Mouse (Mus musculus): ENCODE data around the gene Mrps35. TPM values are rescaled to one million over a fixed set of nuclear protein-coding genes. Genes with fewer than 3 reads are reported as not detected.
A peak's percentile ranks its signal among the peaks of the same experiment; 100 is the strongest.

Mrps35 gene
- total RNA-seq, 1 experiment, result 63.4 TPM

GRCm38 (mm10) chr6:147092136-147092535 lies 49.6 kb downstream of the Mrps35 start:
- TF ChIP-seq MAFK (IDR thresholded peaks at IDR 0.05; ENCODE audit: insufficient read depth, low read depth, low read length), result no peak
- H3K4me1 ChIP-seq (ENCODE audit: control insufficient read depth in 2 of 2, insufficient read depth in 2 of 2, low read length in 2 of 2, poor library complexity in 1 of 2), result peaks cover under 1 to 11% of the 10 kb centered on the region in 2 experiments; a peak in 1 of 4 replicates
- no peak for DNase-seq (ENCODE audit: low read depth, low spot score)
- in situ Hi-C loops (cut with MboI; ENCODE audit: low sequenced_read_pairs in 2 of 2, unreplicated experiment in 2 of 2), result no loop called here
- H3K4me3 ChIP-seq (ENCODE audit: insufficient read depth in 1 of 2, low read depth in 1 of 2, low read length in 2 of 2, poor library complexity in 1 of 2, severe bottlenecking in 1 of 2), result peak overlapping the region; percentile 73 to 87
- H3K9me3 ChIP-seq (ENCODE audit: control insufficient read depth, insufficient read depth, low read depth, low read length), result no peaks in the 10 kb centered on the region
- H3K27ac ChIP-seq (ENCODE audit: insufficient read depth, low read depth, low read length, poor library complexity, severe bottlenecking), result 0 out of 2 replicates have a peak overlapping the region, but pooled peaks have one; percentile 11
- peak overlapping the region; percentile 79 for H3K9ac ChIP-seq (ENCODE audit: insufficient read depth, low read depth, low read length, poor library complexity, severe bottlenecking)
- peaks cover 7% of the 10 kb centered on the region for H3K36me3 ChIP-seq (ENCODE audit: control insufficient read depth, insufficient read depth, low read length, poor library complexity, severe bottlenecking)

- Histone ChIP-seq H3K9me3 (ENCODE audit: control insufficient read depth, insufficient read depth, low read depth, low read length) (no peaks in the 10 kb centered on the region), H3K4me3 (ENCODE audit: insufficient read depth in 1 of 2, low read depth in 1 of 2, low read length in 2 of 2, poor library complexity in 1 of 2, severe bottlenecking in 1 of 2) (no peak overlapping the region), H3K36me3 (ENCODE audit: control insufficient read depth, insufficient read depth, low read length, poor library complexity, severe bottlenecking) (peaks cover 7% of the 10 kb centered on the region), H3K9ac (ENCODE audit: insufficient read depth, low read depth, low read length, poor library complexity, severe bottlenecking) (no peak overlapping the region), H3K4me1 (ENCODE audit: control insufficient read depth in 2 of 2, insufficient read depth in 2 of 2, low read length in 2 of 2, poor library complexity in 1 of 2) (peaks cover 3 to 7% of the 10 kb centered on the region in 2 experiments; a peak in 2 of 4 replicates), H3K27ac (ENCODE audit: insufficient read depth, low read depth, low read length, poor library complexity, severe bottlenecking) (no peak overlapping the region)
- DNase-seq (ENCODE audit: low read depth, low spot score), result no peak
- in situ Hi-C loops (cut with MboI; ENCODE audit: low sequenced_read_pairs in 2 of 2, unreplicated experiment in 2 of 2), result no loop called here
- TF ChIP-seq ZNF384 (IDR thresholded peaks at IDR 0.05; ENCODE audit: low read depth, low read length) (no peak), CHD2 (IDR thresholded peaks at IDR 0.05; ENCODE audit: low read depth, low read length) (no peak), HCFC1 (IDR thresholded peaks at IDR 0.05; ENCODE audit: borderline replicate concordance, insufficient read depth, low read length) (no peak), MAFK (IDR thresholded peaks at IDR 0.05; ENCODE audit: insufficient read depth, low read depth, low read length) (no peak), ZC3H11A (IDR thresholded peaks at IDR 0.05; ENCODE audit: borderline replicate concordance, low read depth, low read length) (no peak)
Measured at GRCm38 (mm10) chr6:147094771-147095170, 52.2 kb downstream of the Mrps35 start.

- in situ Hi-C loops (cut with MboI; ENCODE audit: low sequenced_read_pairs in 2 of 2, unreplicated experiment in 2 of 2), result no loop called here
- Histone ChIP-seq H3K9me3 (ENCODE audit: control insufficient read depth, insufficient read depth, low read depth, low read length) (no peaks in the 10 kb centered on the region), H3K4me1 (ENCODE audit: control insufficient read depth in 2 of 2, insufficient read depth in 2 of 2, low read length in 2 of 2, poor library complexity in 1 of 2) (peaks cover 0 to 3% of the 10 kb centered on the region in 2 experiments; a peak in 1 of 4 replicates), H3K27ac (ENCODE audit: insufficient read depth, low read depth, low read length, poor library complexity, severe bottlenecking) (no peak overlapping the region), H3K36me3 (ENCODE audit: control insufficient read depth, insufficient read depth, low read length, poor library complexity, severe bottlenecking) (peaks cover 11% of the 10 kb centered on the region), H3K4me3 (ENCODE audit: insufficient read depth in 1 of 2, low read depth in 1 of 2, low read length in 2 of 2, poor library complexity in 1 of 2, severe bottlenecking in 1 of 2) (no peak overlapping the region), H3K9ac (ENCODE audit: insufficient read depth, low read depth, low read length, poor library complexity, severe bottlenecking) (no peak overlapping the region)
- TF ChIP-seq ZC3H11A (IDR thresholded peaks at IDR 0.05; ENCODE audit: borderline replicate concordance, low read depth, low read length) (peak; percentile 41; the same call in 1 of the 2 replicates), HCFC1 (IDR thresholded peaks at IDR 0.05; ENCODE audit: borderline replicate concordance, insufficient read depth, low read length) (no peak), CHD2 (IDR thresholded peaks at IDR 0.05; ENCODE audit: low read depth, low read length) (no peak), ZNF384 (IDR thresholded peaks at IDR 0.05; ENCODE audit: low read depth, low read length) (peak; percentile 50; the same call in 1 of the 2 replicates), MAFK (IDR thresholded peaks at IDR 0.05; ENCODE audit: insufficient read depth, low read depth, low read length) (no peak)
- no peak for DNase-seq (ENCODE audit: low read depth, low spot score)
Measured at GRCm38 (mm10) chr6:147096109-147096508, 53.5 kb downstream of the Mrps35 start.

- in situ Hi-C loops (cut with MboI; ENCODE audit: low sequenced_read_pairs in 2 of 2, unreplicated experiment in 2 of 2), result no loop called here
- TF ChIP-seq CHD2 (IDR thresholded peaks at IDR 0.05; ENCODE audit: low read depth, low read length) (no peak), ZNF384 (IDR thresholded peaks at IDR 0.05; ENCODE audit: low read depth, low read length) (no peak), ZC3H11A (IDR thresholded peaks at IDR 0.05; ENCODE audit: borderline replicate concordance, low read depth, low read length) (no peak), MAFK (IDR thresholded peaks at IDR 0.05; ENCODE audit: insufficient read depth, low read depth, low read length) (no peak), HCFC1 (IDR thresholded peaks at IDR 0.05; ENCODE audit: borderline replicate concordance, insufficient read depth, low read length) (no peak)
- H3K36me3 ChIP-seq (ENCODE audit: control insufficient read depth, insufficient read depth, low read length, poor library complexity, severe bottlenecking), result peaks cover 11% of the 10 kb centered on the region
Measured at GRCm38 (mm10) chr6:147096934-147097333, 54.4 kb downstream of the Mrps35 start.

More at GRCm38 (mm10) chr6:147096934-147097333, 54.4 kb downstream of the Mrps35 start:
- DNase-seq (ENCODE audit: low read depth, low spot score), result no peak
- Histone ChIP-seq H3K9me3 (ENCODE audit: control insufficient read depth, insufficient read depth, low read depth, low read length) (no peaks in the 10 kb centered on the region), H3K9ac (ENCODE audit: insufficient read depth, low read depth, low read length, poor library complexity, severe bottlenecking) (no peak overlapping the region), H3K27ac (ENCODE audit: insufficient read depth, low read depth, low read length, poor library complexity, severe bottlenecking) (no peak overlapping the region), H3K4me1 (ENCODE audit: control insufficient read depth in 2 of 2, insufficient read depth in 2 of 2, low read length in 2 of 2, poor library complexity in 1 of 2) (peaks cover 0 to 3% of the 10 kb centered on the region in 2 experiments; a peak in 1 of 4 replicates), H3K4me3 (ENCODE audit: insufficient read depth in 1 of 2, low read depth in 1 of 2, low read length in 2 of 2, poor library complexity in 1 of 2, severe bottlenecking in 1 of 2) (no peak overlapping the region)

All from ES-E14 (cell line).